Mouse (Mus musculus) lung, adult 2 months (tissue): Measurements from ENCODE around the gene Epor.

ENCODE experiments used
- CTCF ChIP-seq: fragments of 200-500 bp; IDR thresholded peaks from 2 replicates; pipeline ENCODE4 v1.5.1; 2011; ENCODE audit warnings: mild to moderate bottlenecking, low read length, control low read depth; ENCODE audit not compliant: insufficient read depth
- POLR2A ChIP-seq: fragments of 200-500 bp; IDR thresholded peaks from 2 replicates; pipeline ENCODE4 v1.6.1; 2011; ENCODE audit warnings: low read depth, mild to moderate bottlenecking, control low read depth, low read length, borderline replicate concordance; ENCODE audit errors: extremely low read depth

DNA sequence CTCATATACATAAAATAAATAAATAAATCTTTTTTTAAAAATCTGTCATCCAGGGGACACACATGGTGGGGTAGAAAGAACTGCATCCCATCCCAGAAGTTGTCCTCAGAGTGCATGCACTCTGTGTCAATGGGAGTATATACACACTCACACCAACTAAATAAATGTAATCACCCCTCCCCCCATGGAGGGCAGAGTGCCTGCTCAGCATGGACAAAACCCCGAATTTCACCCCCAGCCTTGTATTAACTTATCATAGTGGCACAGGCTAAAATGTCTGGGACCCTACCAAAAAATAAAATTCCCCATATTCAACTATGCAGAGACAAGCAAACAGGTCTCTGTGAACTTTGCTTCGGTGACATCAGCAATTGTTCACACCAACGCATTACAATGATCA lies 8.7 kb downstream of the Epor start:
- no peak for TF ChIP-seq CTCF
- no peak for TF ChIP-seq POLR2A
